26 mouse cellular contexts compared by ENCODE assay signal in the genomic region with DNA sequence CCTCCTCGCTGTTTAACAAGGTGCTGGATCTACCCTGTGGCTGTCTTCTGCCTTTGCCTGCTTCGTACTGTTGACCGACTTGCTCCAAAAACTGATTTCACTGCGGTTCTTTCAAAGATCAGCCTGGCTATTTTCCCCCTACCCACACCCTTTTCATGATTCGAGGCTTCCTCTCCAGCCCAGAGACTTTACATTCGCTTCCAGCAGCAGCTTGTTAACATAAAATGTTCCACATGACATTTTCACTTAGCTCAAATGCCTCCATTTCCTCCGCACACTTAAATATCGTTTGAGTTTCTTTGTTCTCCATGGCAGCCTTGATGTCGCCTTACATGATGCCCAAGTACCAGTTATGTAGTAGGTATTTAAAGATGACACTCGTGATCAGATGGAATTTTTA.
DNase-seq lines count a peak whose midpoint lies in the region; ATAC-seq lines count a peak whose summit lies in the region.
"Had no signal": no experiment of that assay in that cellular context is flagged by ENCODE, and none has a peak within 500 bp of the region (broad histone marks: within the 10 kb centered on the region; RNA-seq: fewer than 3 reads in every experiment).

No protein-coding gene starts in this region.

- no peak overlapping the region for H3K4me2 ChIP-seq in embryonic facial prominence, embryonic 11.5 days (ENCODE audit: low read depth, low read length)
- H3K4me2 ChIP-seq in hindbrain, embryonic 14.5 days (replicated peaks): no peak overlapping the region
- 0 out of 2 replicates have a peak overlapping the region, but pooled peaks have one; percentile 27 for H3K4me2 ChIP-seq in embryonic facial prominence, embryonic 14.5 days (ENCODE audit: low read depth, low read length)
- peak overlapping the region; percentile 25 for H3K4me2 ChIP-seq in limb, embryonic 12.5 days
- H3K4me2 ChIP-seq: embryonic facial prominence, embryonic 12.5 days; heart, embryonic 13.5 days; liver, embryonic 15.5 days had no signal

- no peak overlapping the region for H3K27ac ChIP-seq in embryonic facial prominence, embryonic 11.5 days (replicated peaks; ENCODE audit: low read depth, low read length)
- H3K27ac ChIP-seq in embryonic facial prominence, embryonic 10.5 days (replicated peaks): no peak overlapping the region
- peak overlapping the region; percentile 4; the same call in 1 of the 2 replicates for H3K27ac ChIP-seq in hindbrain, embryonic 14.5 days
- no peak overlapping the region for H3K27ac ChIP-seq in hindbrain, embryonic 10.5 days
- H3K27ac ChIP-seq in embryonic facial prominence, embryonic 14.5 days (replicated peaks; ENCODE audit: low read depth, low read length): no peak overlapping the region
- H3K27ac ChIP-seq in limb, embryonic 12.5 days: peak overlapping the region; percentile 47; the same call in 1 of the 2 replicates
- H3K27ac ChIP-seq: embryonic facial prominence, embryonic 12.5 days; heart, adult 2 months; heart, embryonic 13.5 days; hindbrain, postnatal 0 days; layer of hippocampus, adult 2 months; liver, embryonic 15.5 days had no signal

- WGBS in embryonic facial prominence, embryonic 11.5 days: 67% methylated on average over 10 of the region's 10 CpGs
- WGBS in embryonic facial prominence, embryonic 10.5 days: 78% methylated on average over 10 of the region's 10 CpGs
- WGBS in hindbrain, embryonic 14.5 days: 83% methylated on average over 10 of the region's 10 CpGs
- WGBS in hindbrain, embryonic 10.5 days: 87% methylated on average over 10 of the region's 10 CpGs
- WGBS in embryonic facial prominence, embryonic 14.5 days: 49% methylated on average over 10 of the region's 10 CpGs
- 30% methylated on average over 10 of the region's 10 CpGs for WGBS in limb, embryonic 12.5 days

- no peak overlapping the region for H3K4me3 ChIP-seq in embryonic facial prominence, embryonic 11.5 days (ENCODE audit: low read depth, low read length)
- no peak overlapping the region for H3K4me3 ChIP-seq in embryonic facial prominence, embryonic 10.5 days
- no peak overlapping the region for H3K4me3 ChIP-seq in hindbrain, embryonic 14.5 days (replicated peaks; ENCODE audit: low read length)
- no peak overlapping the region for H3K4me3 ChIP-seq in hindbrain, embryonic 10.5 days
- H3K4me3 ChIP-seq in embryonic facial prominence, embryonic 14.5 days (ENCODE audit: low read depth, low read length): no peak overlapping the region
- no peak overlapping the region for H3K4me3 ChIP-seq in limb, embryonic 12.5 days (replicated peaks)
- H3K4me3 ChIP-seq: embryonic facial prominence, embryonic 12.5 days; heart, adult 2 months; heart, embryonic 13.5 days; layer of hippocampus, adult 2 months; liver, embryonic 15.5 days had no signal

- no peak overlapping the region for H3K9ac ChIP-seq in embryonic facial prominence, embryonic 11.5 days (replicated peaks; ENCODE audit: low read length)
- H3K9ac ChIP-seq in hindbrain, embryonic 14.5 days: no peak overlapping the region
- H3K9ac ChIP-seq in embryonic facial prominence, embryonic 14.5 days (ENCODE audit: low read depth, low read length): no peak overlapping the region
- no peak overlapping the region for H3K9ac ChIP-seq in limb, embryonic 12.5 days (replicated peaks)
- H3K9ac ChIP-seq: embryonic facial prominence, embryonic 12.5 days; heart, embryonic 13.5 days; liver, embryonic 15.5 days had no signal

- DNase-seq in embryonic facial prominence, embryonic 11.5 days (ENCODE audit: low spot score): peak; percentile 25
- DNase-seq in embryonic facial prominence, embryonic 10.5 days (ENCODE audit: low spot score): no peak
- DNase-seq in hindbrain, embryonic 14.5 days (ENCODE audit: low spot score): no peak
- no peak for DNase-seq in hindbrain, embryonic 10.5 days (ENCODE audit: low spot score)
- DNase-seq in embryonic facial prominence, embryonic 14.5 days (ENCODE audit: low spot score): peak; percentile 26
- DNase-seq in embryo, embryonic 9.5 days (ENCODE audit: extremely low spot score): no peak
- DNase-seq in thymus, postnatal 10 days (ENCODE audit: low spot score in 2 of 2): no peak
- DNase-seq: adrenal gland, postnatal 14 days; cerebellum, adult 9-10 months; gastrocnemius, postnatal 36 days; heart, adult 2 months; heart, postnatal 14 days; kidney, adult 9 months; kidney, postnatal 25 days; layer of hippocampus, postnatal 36 days; liver; lung, postnatal 4 days; spleen, adult 18-20 months; thymus, postnatal 14 days had no signal

- no peaks in the 10 kb centered on the region for H3K36me3 ChIP-seq in embryonic facial prominence, embryonic 11.5 days (replicated peaks; ENCODE audit: control insufficient read depth, insufficient read depth, low read depth, low read length)
- no peaks in the 10 kb centered on the region for H3K36me3 ChIP-seq in embryonic facial prominence, embryonic 10.5 days (replicated peaks)
- H3K36me3 ChIP-seq in hindbrain, embryonic 14.5 days (replicated peaks; ENCODE audit: control insufficient read depth, insufficient read depth): no peaks in the 10 kb centered on the region
- H3K36me3 ChIP-seq in hindbrain, embryonic 10.5 days: no peaks in the 10 kb centered on the region
- H3K36me3 ChIP-seq in embryonic facial prominence, embryonic 14.5 days (ENCODE audit: control insufficient read depth, insufficient read depth, low read length): no peaks in the 10 kb centered on the region
- H3K36me3 ChIP-seq in limb, embryonic 12.5 days: no peaks in the 10 kb centered on the region
- H3K36me3 ChIP-seq: embryonic facial prominence, embryonic 12.5 days; heart, embryonic 13.5 days; liver, embryonic 15.5 days had no signal

- no peak for ATAC-seq in embryonic facial prominence, embryonic 11.5 days (replicated peaks; ENCODE audit: insufficient number of reproducible peaks, low FRiP score, low TSS enrichment, low read depth)
- no peak for ATAC-seq in hindbrain, embryonic 14.5 days (ENCODE audit: low FRiP score)
- ATAC-seq in embryonic facial prominence, embryonic 14.5 days (ENCODE audit: low read depth): no peak
- no peak for ATAC-seq in limb, embryonic 12.5 days (ENCODE audit: insufficient number of reproducible peaks, insufficient read depth, low FRiP score, low TSS enrichment, low read depth)
- ATAC-seq: intestine, embryonic 16.5 days had no signal

- no peaks in the 10 kb centered on the region for H3K27me3 ChIP-seq in embryonic facial prominence, embryonic 11.5 days (ENCODE audit: control insufficient read depth, insufficient read depth, low read length)
- H3K27me3 ChIP-seq in embryonic facial prominence, embryonic 10.5 days (replicated peaks; ENCODE audit: low read depth, poor library complexity, severe bottlenecking): no peaks in the 10 kb centered on the region
- no peaks in the 10 kb centered on the region for H3K27me3 ChIP-seq in hindbrain, embryonic 14.5 days (ENCODE audit: control insufficient read depth, insufficient read depth, low read length)
- no peaks in the 10 kb centered on the region for H3K27me3 ChIP-seq in hindbrain, embryonic 10.5 days (ENCODE audit: insufficient read depth, poor library complexity, severe bottlenecking)
- H3K27me3 ChIP-seq in embryonic facial prominence, embryonic 14.5 days (replicated peaks; ENCODE audit: control insufficient read depth, insufficient read depth, low read length): no peaks in the 10 kb centered on the region
- H3K27me3 ChIP-seq in limb, embryonic 12.5 days: no peaks in the 10 kb centered on the region
- H3K27me3 ChIP-seq: embryonic facial prominence, embryonic 12.5 days; heart, embryonic 13.5 days; liver, embryonic 15.5 days had no signal

- no peaks in the 10 kb centered on the region for H3K9me3 ChIP-seq in embryonic facial prominence, embryonic 11.5 days (replicated peaks; ENCODE audit: control insufficient read depth, low read length)
- H3K9me3 ChIP-seq in embryonic facial prominence, embryonic 10.5 days: no peaks in the 10 kb centered on the region
- H3K9me3 ChIP-seq in hindbrain, embryonic 14.5 days (ENCODE audit: control insufficient read depth, low read length): no peaks in the 10 kb centered on the region
- H3K9me3 ChIP-seq in hindbrain, embryonic 10.5 days: no peaks in the 10 kb centered on the region
- H3K9me3 ChIP-seq in embryonic facial prominence, embryonic 14.5 days (ENCODE audit: control insufficient read depth, low read length): no peaks in the 10 kb centered on the region
- H3K9me3 ChIP-seq in limb, embryonic 12.5 days: no peaks in the 10 kb centered on the region
- H3K9me3 ChIP-seq: embryonic facial prominence, embryonic 12.5 days; heart, embryonic 13.5 days; liver, embryonic 15.5 days had no signal

- H3K4me1 ChIP-seq in embryonic facial prominence, embryonic 11.5 days (ENCODE audit: control insufficient read depth, insufficient read depth, low read length): no peaks in the 10 kb centered on the region
- H3K4me1 ChIP-seq in embryonic facial prominence, embryonic 10.5 days: no peaks in the 10 kb centered on the region
- peaks cover 13% of the 10 kb centered on the region; the same call in 1 of the 2 replicates for H3K4me1 ChIP-seq in hindbrain, embryonic 14.5 days (replicated peaks; ENCODE audit: control insufficient read depth, insufficient read depth, low read length)
- no peaks in the 10 kb centered on the region for H3K4me1 ChIP-seq in hindbrain, embryonic 10.5 days (replicated peaks)
- H3K4me1 ChIP-seq in embryonic facial prominence, embryonic 14.5 days (ENCODE audit: control insufficient read depth, insufficient read depth, low read length): no peaks in the 10 kb centered on the region
- H3K4me1 ChIP-seq in limb, embryonic 12.5 days (replicated peaks): peaks cover 18% of the 10 kb centered on the region
- H3K4me1 ChIP-seq: embryonic facial prominence, embryonic 12.5 days; heart, embryonic 13.5 days; liver, embryonic 15.5 days had no signal

Comparison
In these comparisons a context has a peak if more than half of its experiments do, and no peak if none do; other contexts are left out.
1. DNase-seq: peak in embryonic facial prominence, embryonic 11.5 days (single experiment) and embryonic facial prominence, embryonic 14.5 days (single experiment); none in embryonic facial prominence, embryonic 10.5 days (single experiment), hindbrain, embryonic 14.5 days (single experiment), hindbrain, embryonic 10.5 days (single experiment), embryo, embryonic 9.5 days (single experiment) and thymus, postnatal 10 days (0 of 2).
2. H3K27ac ChIP-seq: peak in hindbrain, embryonic 14.5 days (single experiment) and limb, embryonic 12.5 days (single experiment); none in embryonic facial prominence, embryonic 11.5 days (single experiment), embryonic facial prominence, embryonic 10.5 days (single experiment), hindbrain, embryonic 10.5 days (single experiment) and embryonic facial prominence, embryonic 14.5 days (single experiment).
3. H3K4me2 ChIP-seq: peak in embryonic facial prominence, embryonic 14.5 days (single experiment) and limb, embryonic 12.5 days (single experiment); none in embryonic facial prominence, embryonic 11.5 days (single experiment) and hindbrain, embryonic 14.5 days (single experiment).